Mouse (Mus musculus) heart, embryonic 11.5 days (tissue): Measurements from ENCODE around the gene Phf7. TPM values are rescaled to one million over a fixed set of nuclear protein-coding genes. Genes with fewer than 3 reads are reported as not detected.

Source experiments
- ATAC-seq: fragments of 200-750 bp; cut with Nextera tagmentation; replicated peaks from 2 replicates; pipeline ENCODE4 v1.8.0; 2017; ENCODE audit warnings: moderate library complexity; ENCODE audit not compliant: insufficient number of reproducible peaks, low FRiP score, low TSS enrichment
- H3K27ac ChIP-seq: fragments of 300-500 bp; sonication (generic); 2 replicates; pipeline ENCODE4 v1.5.1; 2014; ENCODE audit warnings: mild to moderate bottlenecking, low read depth, low read length
- H3K27me3 ChIP-seq: fragments of 300-500 bp; sonication (generic); 2 replicates; pipeline ENCODE4 v1.6.1; 2014; ENCODE audit warnings: mild to moderate bottlenecking, low read length, mixed read lengths; ENCODE audit not compliant: control insufficient read depth, insufficient read depth
- H3K36me3 ChIP-seq: fragments of 300-500 bp; sonication (generic); 2 replicates; pipeline ENCODE4 v1.6.1; 2014; ENCODE audit warnings: mild to moderate bottlenecking, low read length, moderate library complexity, mixed read lengths; ENCODE audit not compliant: control insufficient read depth, insufficient read depth
- H3K4me1 ChIP-seq: fragments of 300-500 bp; sonication (generic); 2 replicates; pipeline ENCODE4 v1.6.1; 2014; ENCODE audit warnings: low read length; ENCODE audit not compliant: control insufficient read depth, insufficient read depth
- H3K4me2 ChIP-seq: fragments of 300-500 bp; sonication (generic); 2 replicates; pipeline ENCODE4 v1.6.1; 2014; ENCODE audit warnings: mild to moderate bottlenecking, moderate library complexity
- H3K4me3 ChIP-seq: fragments of 300-500 bp; sonication (generic); 2 replicates; pipeline ENCODE4 v1.5.1; 2014; ENCODE audit warnings: low read depth, low read length
- H3K9ac ChIP-seq: fragments of 300-500 bp; sonication (generic); 2 replicates; pipeline ENCODE4 v1.6.1; 2014; ENCODE audit warnings: mild to moderate bottlenecking, low read depth, low read length, moderate library complexity
- H3K9me3 ChIP-seq: fragments of 300-500 bp; sonication (generic); replicated peaks from 2 replicates; pipeline ENCODE4 v1.6.1; 2016; ENCODE audit warnings: low read length; ENCODE audit not compliant: control insufficient read depth
- WGBS: fragments of 180-500 bp; shearing (Covaris S2); extraction: QIAGEN DNeasy Blood & Tissue Kit; methylation state at CpG from one replicate; pipeline ENCODE4 v1.1.7; 2014; ENCODE audit not compliant: insufficient replicate concordance; 5-methylcytosine and 5-hydroxymethylcytosine counted together
- polyA plus RNA-seq: library from polyadenylated mRNA; unstranded; fragments of >200 nt; fragmentation: Nextera tagmentation; extraction: Ambion mirVana; gene quantifications from 2 replicates; pipeline ENCODE4 v1.2.1, GENCODE M21; 2014

Gene Phf7
- polyA plus RNA-seq, 1 experiment from 2014 or later = 7.4 TPM

- no peak overlapping the region for H3K27ac ChIP-seq
- H3K36me3 ChIP-seq = peaks cover 35% of the 10 kb centered on the region
- no peaks in the 10 kb centered on the region for H3K9me3 ChIP-seq
- H3K4me1 ChIP-seq = peaks cover 41% of the 10 kb centered on the region
- WGBS = 61% methylated on average over 16 of the region's 16 CpGs
- H3K27me3 ChIP-seq = no peaks in the 10 kb centered on the region
- H3K4me2 ChIP-seq = peak overlapping the region; percentile 27; the same call in 1 of the 2 replicates
- ATAC-seq = 0 out of 2 replicates have a peak, but pooled peaks have one; percentile 37
- H3K9ac ChIP-seq = 0 out of 2 replicates have a peak overlapping the region, but pooled peaks have one; percentile 10
- H3K4me3 ChIP-seq = no peak overlapping the region
Measured at GRCm38 (mm10) chr14:31197547-31198516, 53.3 kb downstream of the Phf7 start.

- no peak overlapping the region for H3K4me3 ChIP-seq
- no peak overlapping the region for H3K9ac ChIP-seq
- H3K27ac ChIP-seq = peak overlapping the region; percentile 89
- H3K4me2 ChIP-seq = no peak overlapping the region; the same call in 1 of the 2 replicates
- H3K9me3 ChIP-seq = no peaks in the 10 kb centered on the region
- no peaks in the 10 kb centered on the region for H3K27me3 ChIP-seq
- peaks cover 51% of the 10 kb centered on the region for H3K4me1 ChIP-seq
- peaks cover 35% of the 10 kb centered on the region for H3K36me3 ChIP-seq
- ATAC-seq = no peak
Measured at GRCm38 (mm10) chr14:31195968-31196367, 55.1 kb downstream of the Phf7 start.

GRCm38 (mm10) chr14:31195521-31195920 lies 55.6 kb downstream of the Phf7 start:
- Histone ChIP-seq H3K27me3 (no peaks in the 10 kb centered on the region), H3K9me3 (no peaks in the 10 kb centered on the region), H3K27ac (peak overlapping the region; percentile 89), H3K9ac (0 out of 2 replicates have a peak overlapping the region, but pooled peaks have one; percentile 18), H3K4me2 (peak overlapping the region; percentile 34; the same call in 1 of the 2 replicates), H3K4me1 (peaks cover 51% of the 10 kb centered on the region), H3K4me3 (no peak overlapping the region), H3K36me3 (peaks cover 35% of the 10 kb centered on the region)
- WGBS = 85% methylated on average over 4 of the region's 4 CpGs
- no peak; the same call in 1 of the 2 replicates for ATAC-seq

- Histone ChIP-seq H3K27ac (peak overlapping the region; percentile 89), H3K9me3 (no peaks in the 10 kb centered on the region), H3K4me2 (peak overlapping the region; percentile 34; the same call in 1 of the 2 replicates), H3K36me3 (peaks cover 38% of the 10 kb centered on the region), H3K4me1 (peaks cover 49% of the 10 kb centered on the region), H3K4me3 (no peak overlapping the region), H3K9ac (no peak overlapping the region), H3K27me3 (no peaks in the 10 kb centered on the region)
- 43% methylated on average over 14 of the region's 14 CpGs for WGBS
- peak; percentile 64; the same call in 1 of the 2 replicates for ATAC-seq
Measured at GRCm38 (mm10) chr14:31194891-31195513, 56.1 kb downstream of the Phf7 start.

GRCm38 (mm10) chr14:31194441-31194840 lies 56.7 kb downstream of the Phf7 start:
- no peak for ATAC-seq
- WGBS = 73% methylated on average over 2 of the region's 2 CpGs
- H3K4me2 ChIP-seq = no peak overlapping the region
- no peaks in the 10 kb centered on the region for H3K27me3 ChIP-seq
- peaks cover 50% of the 10 kb centered on the region for H3K4me1 ChIP-seq
- no peaks in the 10 kb centered on the region for H3K9me3 ChIP-seq
- peaks cover 40% of the 10 kb centered on the region for H3K36me3 ChIP-seq
- no peak overlapping the region for H3K4me3 ChIP-seq
- no peak overlapping the region for H3K9ac ChIP-seq
- H3K27ac ChIP-seq = peak overlapping the region; percentile 89; the same call in 1 of the 2 replicates

- Histone ChIP-seq H3K36me3 (peaks cover 42% of the 10 kb centered on the region), H3K9me3 (no peaks in the 10 kb centered on the region), H3K4me3 (no peak overlapping the region), H3K27ac (no peak overlapping the region), H3K4me1 (peaks cover 47% of the 10 kb centered on the region), H3K9ac (no peak overlapping the region), H3K27me3 (no peaks in the 10 kb centered on the region), H3K4me2 (no peak overlapping the region)
- 86% methylated on average over 7 of the region's 7 CpGs for WGBS
- ATAC-seq = no peak
Measured at GRCm38 (mm10) chr14:31193791-31194190, 57.3 kb downstream of the Phf7 start.

GRCm38 (mm10) chr14:31191936-31192335 lies 59.2 kb downstream of the Phf7 start:
- peaks cover 39% of the 10 kb centered on the region for H3K4me1 ChIP-seq
- peaks cover 55% of the 10 kb centered on the region for H3K36me3 ChIP-seq
- no peak overlapping the region for H3K27ac ChIP-seq
- no peak overlapping the region for H3K4me2 ChIP-seq
- no peak overlapping the region for H3K4me3 ChIP-seq
- 52% methylated on average over 2 of the region's 2 CpGs for WGBS
- H3K9ac ChIP-seq = no peak overlapping the region
- no peaks in the 10 kb centered on the region for H3K27me3 ChIP-seq
- no peak for ATAC-seq
- no peaks in the 10 kb centered on the region for H3K9me3 ChIP-seq

GRCm38 (mm10) chr14:31189348-31189747 lies 61.8 kb downstream of the Phf7 start:
- 93% methylated on average over 3 of the region's 3 CpGs for WGBS
- Histone ChIP-seq H3K4me3 (no peak overlapping the region), H3K9ac (no peak overlapping the region), H3K27ac (no peak overlapping the region; the same call in 1 of the 2 replicates), H3K27me3 (no peaks in the 10 kb centered on the region), H3K36me3 (peaks cover 63% of the 10 kb centered on the region), H3K4me1 (peaks cover 16% of the 10 kb centered on the region), H3K9me3 (no peaks in the 10 kb centered on the region), H3K4me2 (no peak overlapping the region)
- no peak for ATAC-seq
